In genomic region chr8:28012849-28013248, GRCm38 (mm10) we compare ENCODE assay signal across 25 mouse cellular contexts.
"Had no signal": no experiment of that assay in that cellular context is flagged by ENCODE, and none has a peak within 500 bp of the region (broad histone marks: within the 10 kb centered on the region; RNA-seq: fewer than 3 reads in every experiment).

No protein-coding gene starts in this region.

- H3K27ac ChIP-seq: gastrocnemius, adult 2 months; heart, embryonic 10.5 days; hindbrain, embryonic 12.5 days; hindbrain, embryonic 15.5 days; intestine, embryonic 15.5 days; layer of hippocampus, adult 2 months; left cerebral cortex, adult 2 months; limb, embryonic 10.5 days; limb, embryonic 12.5 days; liver, embryonic 13.5 days had no signal

- H3K36me3 ChIP-seq: heart, embryonic 10.5 days; heart, embryonic 12.5 days; hindbrain, embryonic 12.5 days; hindbrain, embryonic 15.5 days; intestine, embryonic 15.5 days; limb, embryonic 10.5 days; limb, embryonic 12.5 days; liver, embryonic 13.5 days had no signal

- H3K9me3 ChIP-seq: heart, embryonic 10.5 days; heart, embryonic 12.5 days; hindbrain, embryonic 12.5 days; hindbrain, embryonic 15.5 days; intestine, embryonic 15.5 days; limb, embryonic 10.5 days; limb, embryonic 12.5 days; liver, embryonic 13.5 days had no signal

- H3K4me1 ChIP-seq: heart, embryonic 10.5 days; heart, embryonic 12.5 days; hindbrain, embryonic 12.5 days; hindbrain, embryonic 15.5 days; intestine, embryonic 15.5 days; limb, embryonic 10.5 days; limb, embryonic 12.5 days; liver, embryonic 13.5 days had no signal

- H3K4me3 ChIP-seq: gastrocnemius, adult 2 months; heart, embryonic 10.5 days; heart, embryonic 12.5 days; hindbrain, embryonic 12.5 days; hindbrain, embryonic 15.5 days; intestine, embryonic 15.5 days; layer of hippocampus, adult 2 months; left cerebral cortex, adult 2 months; limb, embryonic 10.5 days; limb, embryonic 12.5 days; liver, embryonic 13.5 days had no signal

- DNase-seq: gastrocnemius, adult 2 months; gastrocnemius, postnatal 10 days; gastrocnemius, postnatal 25 days; heart, adult 18-20 months; heart, postnatal 10 days; heart, postnatal 4 days; kidney, adult 18-20 months; kidney, adult 8-10 months; kidney, postnatal 10 days; kidney, postnatal 25 days; kidney, postnatal 4 days; liver; liver, embryonic 13.5 days had no signal

- H3K9ac ChIP-seq: heart, embryonic 12.5 days; hindbrain, embryonic 12.5 days; hindbrain, embryonic 15.5 days; intestine, embryonic 15.5 days; limb, embryonic 12.5 days; liver, embryonic 13.5 days had no signal

- H3K27me3 ChIP-seq: heart, embryonic 12.5 days; hindbrain, embryonic 12.5 days; hindbrain, embryonic 15.5 days; intestine, embryonic 15.5 days; limb, embryonic 12.5 days; liver, embryonic 13.5 days had no signal

- H3K4me2 ChIP-seq: heart, embryonic 12.5 days; hindbrain, embryonic 12.5 days; hindbrain, embryonic 15.5 days; intestine, embryonic 15.5 days; limb, embryonic 12.5 days; liver, embryonic 11.5 days; liver, embryonic 13.5 days had no signal

- ATAC-seq: inflammation-experienced regulatory T-cells, adult 6 months; intestine, embryonic 15.5 days; intestine, postnatal 0 days had no signal
